Mouse (Mus musculus): Measurements from ENCODE around the gene Caskin1. TPM values are rescaled to one million over a fixed set of nuclear protein-coding genes. Genes with fewer than 3 reads are reported as not detected.

Caskin1 gene
- polyA plus RNA-seq, 2 experiments = 0.08 to 0.09 TPM

- under 1% methylated on average over 40 of the region's 40 CpGs for WGBS (ENCODE audit: insufficient replicate concordance)
- peak; percentile 95 for ATAC-seq (ENCODE audit: insufficient read depth)
Measured at GRCm38 (mm10) chr17:24527723-24528559, 39.5 kb downstream of the Caskin1 start, which contains the start of gene Traf7. Gene Traf7, minus strand, starts transcription at chr17:24527938.

DNA sequence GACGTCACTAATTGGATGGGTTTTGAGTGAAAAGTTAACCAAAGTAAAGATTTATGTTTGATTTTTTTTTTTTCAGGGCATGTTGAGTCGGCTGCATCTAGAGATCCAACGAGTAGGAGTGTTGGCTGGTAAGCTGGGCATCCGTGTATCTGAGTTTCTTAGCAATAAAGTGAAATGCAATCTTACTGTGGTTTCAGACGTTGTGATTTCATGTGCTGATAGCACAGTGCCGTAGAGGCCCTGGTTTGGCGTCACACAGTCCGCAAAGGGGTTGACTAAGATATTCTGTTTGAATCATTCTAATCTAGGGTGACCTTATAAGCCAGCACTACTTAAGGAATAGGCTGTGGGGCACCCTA is 40.1 kb downstream of the Caskin1 start:
- H3K27ac ChIP-seq = peak overlapping the region; percentile 85
- H3K36me3 ChIP-seq (replicated peaks; ENCODE audit: control insufficient read depth, insufficient read depth, low read depth) = no peaks in the 10 kb centered on the region; the same call in 1 of the 2 replicates
- no peak for ATAC-seq (ENCODE audit: insufficient read depth)
- peak overlapping the region; percentile 84 to 93 for H3K4me3 ChIP-seq (ENCODE audit: insufficient read depth in 1 of 2, low read depth in 2 of 2, low read length in 2 of 2)
- DNase-seq (ENCODE audit: low read depth in 3 of 3, low spot score in 3 of 3) = no peak
- TF ChIP-seq CTCF (IDR thresholded peaks at IDR 0.05; ENCODE audit: low read depth) (no peak), EP300 (IDR thresholded peaks at IDR 0.05; ENCODE audit: low read depth) (no peak)
- no peaks in the 10 kb centered on the region for H3K9me3 ChIP-seq (ENCODE audit: control insufficient read depth, low read length)
- 0% methylated on average over 8 of the region's 8 CpGs for WGBS (ENCODE audit: insufficient replicate concordance)
- peak overlapping the region; percentile 94 for H3K4me2 ChIP-seq (ENCODE audit: low read depth)
- H3K4me1 ChIP-seq (replicated peaks; ENCODE audit: control insufficient read depth in 2 of 2, insufficient read depth in 2 of 2, low read length in 1 of 2) = peaks cover 16 to 31% of the 10 kb centered on the region in 2 experiments
- peak overlapping the region; percentile 86 for H3K9ac ChIP-seq (replicated peaks)
- no peaks in the 10 kb centered on the region for H3K27me3 ChIP-seq (ENCODE audit: control insufficient read depth, insufficient read depth, low read length)

More at GRCm38 (mm10) chr17:24527723-24528559, 39.5 kb downstream of the Caskin1 start, which contains the start of gene Traf7:
- peak within 1 kb of the TSS; percentile 94 for H3K4me2 ChIP-seq (ENCODE audit: low read depth)
- H3K4me3 ChIP-seq (ENCODE audit: insufficient read depth in 1 of 2, low read depth in 2 of 2, low read length in 2 of 2) = peak within 1 kb of the TSS; percentile 84 to 99
- no peaks in the 10 kb centered on the region for H3K9me3 ChIP-seq (ENCODE audit: control insufficient read depth, low read length)
- peak within 1 kb of the TSS; percentile 86 for H3K9ac ChIP-seq (replicated peaks)
- peak within 1 kb of the TSS; percentile 85 for H3K27ac ChIP-seq
- DNase-seq (ENCODE audit: low read depth in 3 of 3, low spot score in 3 of 3) = peak; percentile 100
- H3K4me1 ChIP-seq (replicated peaks; ENCODE audit: control insufficient read depth in 2 of 2, insufficient read depth in 2 of 2, low read length in 1 of 2) = peaks cover 12 to 29% of the 10 kb centered on the region in 2 experiments
- TF ChIP-seq EP300 (IDR thresholded peaks at IDR 0.05; ENCODE audit: low read depth) (no peak), CTCF (IDR thresholded peaks at IDR 0.05; ENCODE audit: low read depth) (no peak)
- H3K27me3 ChIP-seq (ENCODE audit: control insufficient read depth, insufficient read depth, low read length) = no peaks in the 10 kb centered on the region
- H3K36me3 ChIP-seq (replicated peaks; ENCODE audit: control insufficient read depth, insufficient read depth, low read depth) = no peaks in the 10 kb centered on the region; the same call in 1 of the 2 replicates

DNA sequence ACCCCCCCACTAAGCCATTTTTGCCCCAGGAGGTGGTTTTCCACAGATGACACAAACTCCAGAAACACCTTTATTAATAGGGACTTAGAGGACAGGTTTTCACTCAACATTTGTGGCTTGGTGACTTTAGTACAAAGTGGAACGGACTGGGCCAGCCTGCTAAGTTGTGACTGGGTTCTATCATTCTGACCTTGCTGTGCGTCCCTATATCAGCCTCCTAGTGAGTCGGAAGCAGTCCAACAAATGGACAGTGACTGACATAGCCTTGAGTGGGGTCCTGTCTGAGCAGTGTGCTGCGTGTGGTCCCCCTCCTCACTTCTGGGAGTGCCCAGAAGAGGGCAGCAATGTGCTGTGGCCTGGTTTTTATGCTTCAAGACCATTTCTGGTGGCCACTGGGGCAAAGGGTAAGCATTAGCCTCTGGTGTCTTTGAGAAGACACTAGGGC is 40.6 kb downstream of the Caskin1 start:
- H3K4me1 ChIP-seq (replicated peaks; ENCODE audit: control insufficient read depth in 2 of 2, insufficient read depth in 2 of 2, low read length in 1 of 2) = peaks cover 18 to 35% of the 10 kb centered on the region in 2 experiments
- ATAC-seq (ENCODE audit: insufficient read depth) = no peak
- DNase-seq (ENCODE audit: low read depth in 3 of 3, low spot score in 3 of 3) = no peak
- H3K4me3 ChIP-seq (ENCODE audit: insufficient read depth in 1 of 2, low read depth in 2 of 2, low read length in 2 of 2) = peak overlapping the region; percentile 84 to 93
- H3K4me2 ChIP-seq (ENCODE audit: low read depth) = peak overlapping the region; percentile 94
- no peaks in the 10 kb centered on the region for H3K27me3 ChIP-seq (ENCODE audit: control insufficient read depth, insufficient read depth, low read length)
- H3K9me3 ChIP-seq (ENCODE audit: control insufficient read depth, low read length) = no peaks in the 10 kb centered on the region
- peak overlapping the region; percentile 85 for H3K27ac ChIP-seq
- H3K36me3 ChIP-seq (replicated peaks; ENCODE audit: control insufficient read depth, insufficient read depth, low read depth) = no peaks in the 10 kb centered on the region; the same call in 1 of the 2 replicates
- WGBS (ENCODE audit: insufficient replicate concordance) = 2% methylated on average over 4 of the region's 4 CpGs
- H3K9ac ChIP-seq (replicated peaks) = peak overlapping the region; percentile 86
- no peak for TF ChIP-seq EP300 (IDR thresholded peaks at IDR 0.05; ENCODE audit: low read depth)
- peak; percentile 94 for TF ChIP-seq CTCF (IDR thresholded peaks at IDR 0.05; ENCODE audit: low read depth)

DNA sequence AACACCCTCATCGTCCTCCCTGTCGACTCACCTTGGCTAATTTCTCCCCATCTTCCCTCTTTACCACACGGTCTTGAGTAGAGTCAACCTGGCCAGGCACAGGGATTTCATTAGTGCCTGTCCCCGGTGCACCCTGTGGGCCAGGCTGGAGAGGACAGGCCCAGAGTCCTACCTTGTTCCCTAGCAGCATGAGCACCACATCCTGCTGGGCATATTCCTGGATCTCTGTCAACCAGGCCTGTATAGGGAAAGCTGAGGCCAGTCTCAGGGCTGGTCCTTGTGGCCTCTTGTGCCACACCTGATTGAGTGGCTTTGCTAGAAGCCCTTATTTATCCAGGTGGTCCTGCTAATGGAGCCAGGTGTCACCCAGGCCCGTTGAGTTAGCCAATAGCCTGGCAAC is 41.5 kb downstream of the Caskin1 start:
- no peak for ATAC-seq (ENCODE audit: insufficient read depth)
- peaks cover 18 to 36% of the 10 kb centered on the region in 2 experiments for H3K4me1 ChIP-seq (replicated peaks; ENCODE audit: control insufficient read depth in 2 of 2, insufficient read depth in 2 of 2, low read length in 1 of 2)
- TF ChIP-seq CTCF (IDR thresholded peaks at IDR 0.05; ENCODE audit: low read depth) = no peak
- TF ChIP-seq EP300 (IDR thresholded peaks at IDR 0.05; ENCODE audit: low read depth) = no peak
- no peak for DNase-seq (ENCODE audit: low read depth in 3 of 3, low spot score in 3 of 3)
- H3K27ac ChIP-seq = peak overlapping the region; percentile 85
- peak overlapping the region; percentile 84 to 93 for H3K4me3 ChIP-seq (ENCODE audit: insufficient read depth in 1 of 2, low read depth in 2 of 2, low read length in 2 of 2)
- peak overlapping the region; percentile 86 for H3K9ac ChIP-seq (replicated peaks)
- no peaks in the 10 kb centered on the region; the same call in 1 of the 2 replicates for H3K36me3 ChIP-seq (replicated peaks; ENCODE audit: control insufficient read depth, insufficient read depth, low read depth)
- WGBS (ENCODE audit: insufficient replicate concordance) = 14% methylated on average over 5 of the region's 5 CpGs
- H3K4me2 ChIP-seq (ENCODE audit: low read depth) = peak overlapping the region; percentile 94
- no peaks in the 10 kb centered on the region for H3K27me3 ChIP-seq (ENCODE audit: control insufficient read depth, insufficient read depth, low read length)
- no peaks in the 10 kb centered on the region for H3K9me3 ChIP-seq (ENCODE audit: control insufficient read depth, low read length)

Data from liver, embryonic 14.5 days (tissue).